Mouse (Mus musculus): ENCODE results near the gene Akap12. TPM values are rescaled to one million over a fixed set of nuclear protein-coding genes. Genes with fewer than 3 reads are reported as not detected.

The Akap12 gene
- polyA plus RNA-seq, 1 experiment: 7.1 TPM

DNA sequence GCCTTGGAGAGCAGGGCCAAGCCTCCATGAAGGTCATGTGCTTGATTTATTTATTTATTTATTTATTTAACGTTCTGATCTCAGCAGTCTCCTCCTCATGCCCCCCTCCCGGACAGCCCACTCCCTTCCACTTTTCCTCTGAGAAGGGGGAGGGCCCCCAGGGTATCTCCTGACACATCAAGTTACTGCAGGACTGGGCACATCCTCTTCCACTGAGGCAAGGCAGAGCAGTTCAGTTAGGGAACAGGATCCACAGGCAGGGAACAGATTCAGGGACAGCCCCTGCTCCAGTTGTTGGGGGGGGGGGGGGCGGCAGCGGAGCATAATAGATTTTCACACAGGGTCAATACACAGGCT lies 80.9 kb downstream of the Akap12 start:
- Histone ChIP-seq H3K27ac (ENCODE audit: control insufficient read depth, insufficient read depth, low read length) (no peak overlapping the region), H3K27me3 (ENCODE audit: control insufficient read depth, insufficient read depth, low read length) (no peaks in the 10 kb centered on the region), H3K36me3 (ENCODE audit: control insufficient read depth, insufficient read depth, low read length) (no peaks in the 10 kb centered on the region), H3K4me1 (replicated peaks; ENCODE audit: control insufficient read depth, insufficient read depth, low read length) (peaks cover 2% of the 10 kb centered on the region; the same call in 1 of the 2 replicates), H3K4me3 (ENCODE audit: control insufficient read depth, insufficient read depth, low read length) (no peak overlapping the region)
- 74% methylated on average over 4 of the region's 4 CpGs for WGBS
- no peak for DNase-seq
- TF ChIP-seq POLR2A (IDR thresholded peaks at IDR 0.05; ENCODE audit: control insufficient read depth, extremely low read depth, insufficient read depth, low read length, poor library complexity) (no peak), CTCF (IDR thresholded peaks at IDR 0.05; ENCODE audit: borderline replicate concordance, control insufficient read depth, extremely low read depth, insufficient read depth, low read length, poor library complexity) (no peak)

DNA sequence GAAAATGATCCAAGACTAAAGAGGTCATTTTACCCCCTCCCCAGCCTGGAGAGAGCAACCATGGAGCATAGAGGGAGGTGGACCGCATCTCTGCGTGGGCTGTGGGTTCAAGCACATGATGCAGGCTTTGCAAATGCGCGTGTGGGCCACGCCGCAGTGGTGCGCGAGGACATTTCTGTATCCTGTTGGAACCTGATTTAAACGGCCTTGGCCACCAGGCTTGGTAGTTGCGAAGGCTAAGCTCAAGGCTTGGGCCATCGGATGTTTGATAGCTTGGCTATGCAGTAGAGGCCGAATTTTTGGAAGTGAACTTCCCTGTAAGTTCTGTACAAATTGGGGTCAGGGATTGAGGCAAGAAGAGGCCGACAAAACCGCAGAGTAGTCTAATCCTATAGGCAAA lies 81.4 kb downstream of the Akap12 start:
- WGBS: 98% methylated on average over 14 of the region's 14 CpGs
- no peak for DNase-seq

DNA sequence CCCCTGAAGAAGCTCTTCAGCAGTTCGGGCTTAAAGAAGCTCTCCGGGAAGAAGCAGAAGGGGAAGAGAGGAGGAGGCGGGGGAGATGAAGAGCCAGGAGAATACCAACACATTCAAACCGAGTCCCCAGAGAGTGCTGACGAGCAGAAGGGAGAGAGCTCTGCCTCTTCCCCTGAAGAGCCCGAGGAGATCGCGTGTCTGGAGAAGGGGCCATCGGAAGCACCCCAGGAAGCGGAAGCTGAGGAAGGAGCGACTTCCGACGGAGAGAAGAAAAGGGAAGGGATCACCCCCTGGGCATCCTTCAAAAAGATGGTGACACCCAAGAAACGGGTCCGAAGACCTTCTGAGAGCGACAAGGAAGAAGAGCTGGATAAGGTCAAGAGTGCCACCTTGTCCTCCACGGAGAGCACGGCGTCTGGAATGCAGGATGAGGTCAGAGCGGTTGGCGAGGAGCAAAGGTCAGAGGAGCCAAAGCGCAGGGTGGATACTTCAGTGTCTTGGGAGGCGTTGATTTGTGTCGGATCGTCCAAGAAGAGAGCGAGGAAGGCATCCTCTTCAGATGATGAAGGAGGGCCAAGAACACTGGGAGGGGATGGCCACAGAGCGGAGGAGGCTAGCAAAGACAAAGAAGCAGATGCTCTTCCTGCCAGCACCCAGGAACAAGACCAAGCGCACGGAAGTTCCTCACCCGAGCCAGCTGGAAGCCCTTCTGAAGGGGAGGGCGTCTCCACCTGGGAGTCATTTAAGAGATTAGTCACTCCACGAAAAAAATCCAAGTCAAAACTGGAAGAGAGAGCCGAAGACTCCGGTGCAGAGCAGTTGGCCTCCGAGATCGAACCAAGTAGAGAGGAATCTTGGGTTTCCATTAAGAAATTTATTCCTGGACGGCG lies 88.4 kb downstream of the Akap12 start:
- DNase-seq: no peak
- no peaks in the 10 kb centered on the region for H3K27me3 ChIP-seq (ENCODE audit: control insufficient read depth, insufficient read depth, low read length)
- no peak overlapping the region for H3K4me3 ChIP-seq (ENCODE audit: control insufficient read depth, insufficient read depth, low read length)
- WGBS: 94% methylated on average over 38 of the region's 38 CpGs
- H3K4me1 ChIP-seq (replicated peaks; ENCODE audit: control insufficient read depth, insufficient read depth, low read length): peaks cover 33% of the 10 kb centered on the region
- H3K36me3 ChIP-seq (ENCODE audit: control insufficient read depth, insufficient read depth, low read length): no peaks in the 10 kb centered on the region
- no peak for TF ChIP-seq CTCF (IDR thresholded peaks at IDR 0.05; ENCODE audit: borderline replicate concordance, control insufficient read depth, extremely low read depth, insufficient read depth, low read length, poor library complexity)
- no peak for TF ChIP-seq POLR2A (IDR thresholded peaks at IDR 0.05; ENCODE audit: control insufficient read depth, extremely low read depth, insufficient read depth, low read length, poor library complexity)
- H3K27ac ChIP-seq (ENCODE audit: control insufficient read depth, insufficient read depth, low read length): no peak overlapping the region

More for the DNA sequence above, 81.4 kb downstream of the Akap12 start:
- Histone ChIP-seq H3K27me3 (ENCODE audit: control insufficient read depth, insufficient read depth, low read length) (no peaks in the 10 kb centered on the region), H3K4me3 (ENCODE audit: control insufficient read depth, insufficient read depth, low read length) (no peak overlapping the region), H3K36me3 (ENCODE audit: control insufficient read depth, insufficient read depth, low read length) (no peaks in the 10 kb centered on the region), H3K27ac (ENCODE audit: control insufficient read depth, insufficient read depth, low read length) (no peak overlapping the region), H3K4me1 (replicated peaks; ENCODE audit: control insufficient read depth, insufficient read depth, low read length) (peaks cover 2% of the 10 kb centered on the region; the same call in 1 of the 2 replicates)
- TF ChIP-seq POLR2A (IDR thresholded peaks at IDR 0.05; ENCODE audit: control insufficient read depth, extremely low read depth, insufficient read depth, low read length, poor library complexity): no peak
- TF ChIP-seq CTCF (IDR thresholded peaks at IDR 0.05; ENCODE audit: borderline replicate concordance, control insufficient read depth, extremely low read depth, insufficient read depth, low read length, poor library complexity): no peak

DNA sequence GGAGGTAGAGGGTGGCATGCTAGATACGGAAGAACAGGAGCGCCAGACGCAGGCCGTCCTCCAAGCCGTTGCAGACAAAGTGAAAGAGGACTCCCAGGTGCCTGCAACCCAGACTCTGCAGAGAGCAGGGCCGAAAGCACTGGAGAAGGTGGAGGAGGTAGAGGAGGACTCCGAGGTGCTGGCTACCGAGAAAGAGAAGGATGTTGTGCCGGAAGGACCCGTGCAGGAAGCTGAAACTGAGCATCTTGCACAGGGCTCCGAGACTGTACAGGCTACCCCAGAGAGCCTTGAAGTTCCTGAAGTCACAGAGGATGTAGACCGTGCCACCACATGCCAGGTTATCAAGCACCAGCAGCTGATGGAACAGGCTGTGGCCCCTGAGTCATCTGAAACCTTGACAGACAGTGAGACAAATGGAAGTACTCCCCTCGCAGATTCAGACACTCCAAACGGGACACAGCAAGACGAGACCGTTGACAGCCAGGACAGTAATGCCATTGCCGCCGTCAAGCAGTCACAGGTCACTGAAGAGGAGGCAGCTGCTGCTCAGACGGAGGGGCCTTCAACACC lies 89.8 kb downstream of the Akap12 start:
- Histone ChIP-seq H3K4me1 (replicated peaks; ENCODE audit: control insufficient read depth, insufficient read depth, low read length) (peaks cover 33% of the 10 kb centered on the region), H3K4me3 (ENCODE audit: control insufficient read depth, insufficient read depth, low read length) (peak overlapping the region; percentile 36), H3K27me3 (ENCODE audit: control insufficient read depth, insufficient read depth, low read length) (no peaks in the 10 kb centered on the region), H3K27ac (ENCODE audit: control insufficient read depth, insufficient read depth, low read length) (peak overlapping the region; percentile 29), H3K36me3 (ENCODE audit: control insufficient read depth, insufficient read depth, low read length) (no peaks in the 10 kb centered on the region)
- no peak for TF ChIP-seq POLR2A (IDR thresholded peaks at IDR 0.05; ENCODE audit: control insufficient read depth, extremely low read depth, insufficient read depth, low read length, poor library complexity)
- TF ChIP-seq CTCF (IDR thresholded peaks at IDR 0.05; ENCODE audit: borderline replicate concordance, control insufficient read depth, extremely low read depth, insufficient read depth, low read length, poor library complexity): no peak
- DNase-seq: peak; percentile 43
- WGBS: 17% methylated on average over 19 of the region's 19 CpGs

DNA sequence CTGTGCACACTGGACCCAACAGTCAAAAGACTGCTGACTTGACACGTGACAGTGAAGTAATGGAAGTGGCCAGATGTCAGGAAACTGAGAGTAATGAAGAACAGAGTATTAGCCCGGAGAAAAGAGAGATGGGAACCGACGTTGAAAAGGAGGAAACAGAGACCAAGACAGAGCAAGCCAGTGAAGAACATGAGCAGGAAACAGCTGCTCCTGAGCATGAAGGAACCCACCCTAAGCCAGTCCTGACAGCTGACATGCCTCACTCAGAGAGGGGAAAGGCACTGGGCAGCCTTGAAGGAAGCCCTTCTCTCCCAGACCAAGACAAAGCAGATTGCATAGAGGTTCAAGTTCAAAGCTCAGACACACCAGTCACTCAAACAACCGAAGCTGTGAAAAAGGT lies 90.5 kb downstream of the Akap12 start:
- Histone ChIP-seq H3K4me3 (ENCODE audit: control insufficient read depth, insufficient read depth, low read length) (no peak overlapping the region), H3K27me3 (ENCODE audit: control insufficient read depth, insufficient read depth, low read length) (no peaks in the 10 kb centered on the region), H3K36me3 (ENCODE audit: control insufficient read depth, insufficient read depth, low read length) (no peaks in the 10 kb centered on the region), H3K4me1 (replicated peaks; ENCODE audit: control insufficient read depth, insufficient read depth, low read length) (peaks cover 33% of the 10 kb centered on the region), H3K27ac (ENCODE audit: control insufficient read depth, insufficient read depth, low read length) (0 out of 2 replicates have a peak overlapping the region, but pooled peaks have one; percentile 10)
- TF ChIP-seq POLR2A (IDR thresholded peaks at IDR 0.05; ENCODE audit: control insufficient read depth, extremely low read depth, insufficient read depth, low read length, poor library complexity) (no peak), CTCF (IDR thresholded peaks at IDR 0.05; ENCODE audit: borderline replicate concordance, control insufficient read depth, extremely low read depth, insufficient read depth, low read length, poor library complexity) (no peak)
- no peak for DNase-seq
- 2% methylated on average over 5 of the region's 5 CpGs for WGBS

DNA sequence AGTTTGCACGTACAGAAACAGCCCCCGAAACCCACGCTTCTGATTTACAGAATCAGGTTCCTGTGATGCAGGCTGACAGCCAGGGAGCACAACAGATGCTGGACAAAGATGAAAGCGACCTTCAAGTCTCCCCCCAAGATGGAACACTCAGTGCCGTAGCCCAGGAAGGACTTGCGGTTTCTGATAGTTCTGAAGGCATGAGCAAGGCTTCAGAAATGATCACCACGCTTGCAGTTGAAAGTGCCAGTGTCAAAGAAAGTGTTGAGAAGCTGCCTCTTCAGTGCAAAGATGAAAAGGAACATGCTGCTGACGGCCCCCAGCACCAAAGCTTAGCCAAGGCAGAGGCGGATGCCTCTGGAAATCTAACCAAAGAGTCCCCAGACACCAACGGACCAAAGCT lies 91.3 kb downstream of the Akap12 start:
- TF ChIP-seq POLR2A (IDR thresholded peaks at IDR 0.05; ENCODE audit: control insufficient read depth, extremely low read depth, insufficient read depth, low read length, poor library complexity): no peak
- no peak for TF ChIP-seq CTCF (IDR thresholded peaks at IDR 0.05; ENCODE audit: borderline replicate concordance, control insufficient read depth, extremely low read depth, insufficient read depth, low read length, poor library complexity)
- no peaks in the 10 kb centered on the region for H3K36me3 ChIP-seq (ENCODE audit: control insufficient read depth, insufficient read depth, low read length)
- H3K27me3 ChIP-seq (ENCODE audit: control insufficient read depth, insufficient read depth, low read length): no peaks in the 10 kb centered on the region
- no peak for DNase-seq
- no peak overlapping the region for H3K4me3 ChIP-seq (ENCODE audit: control insufficient read depth, insufficient read depth, low read length)
- H3K4me1 ChIP-seq (replicated peaks; ENCODE audit: control insufficient read depth, insufficient read depth, low read length): peaks cover 33% of the 10 kb centered on the region
- H3K27ac ChIP-seq (ENCODE audit: control insufficient read depth, insufficient read depth, low read length): 0 out of 2 replicates have a peak overlapping the region, but pooled peaks have one; percentile 0
- 44% methylated on average over 10 of the region's 10 CpGs for WGBS
